Mouse (Mus musculus) heart, postnatal 0 days (tissue): ENCODE measurements around the gene Rac3.

Experiments
- CTCF ChIP-seq: IDR thresholded peaks from 2 replicates; pipeline ENCODE4 v1.5.1; 2016; ENCODE audit warnings: antibody characterized with exemption, control low read depth, low read depth
- EP300 ChIP-seq: IDR thresholded peaks from 2 replicates; pipeline ENCODE4 v1.6.1; 2016; ENCODE audit warnings: antibody characterized with exemption, low read depth

GRCm38 (mm10) chr11:120714546-120714945 is 6.7 kb upstream of the Rac3 start:
- TF ChIP-seq EP300 = no peak
- no peak for TF ChIP-seq CTCF
